Mouse (Mus musculus): ENCODE measurements at regions not wholly inside any gene's neighbourhood (a gene's known extent, or its start where the extent isn't known, plus 50 kb on each side); places are given as distances from the start of the nearest gene placed in this dataset.

DNA sequence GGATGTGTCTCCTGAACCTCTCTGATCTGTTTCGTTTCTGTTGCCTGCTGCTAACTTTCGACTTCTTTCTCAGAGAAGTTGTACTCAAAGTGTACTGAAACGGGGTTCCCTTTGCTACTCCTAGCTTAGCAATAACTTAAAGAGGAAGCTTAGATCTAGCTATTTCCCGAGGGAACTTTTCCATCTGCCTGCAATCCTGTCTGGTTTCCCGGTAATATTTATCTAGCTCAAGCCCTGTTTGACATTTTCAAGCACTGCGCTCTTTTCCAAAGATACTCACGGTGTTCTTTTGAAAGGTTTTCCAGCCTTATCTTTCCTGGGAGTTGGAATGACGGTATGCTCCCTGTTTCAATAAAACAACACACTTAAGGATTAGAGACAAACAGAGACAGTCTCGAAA is 122.1 kb downstream of the Alg10b start:
- TF ChIP-seq EP300 (IDR thresholded peaks at IDR 0.05; ENCODE audit: insufficient read depth, low read depth, low read length) (no peak), CTCF (IDR thresholded peaks at IDR 0.05; ENCODE audit: low read depth, low read length) (no peak)

Measured in ES-Bruce4 (cell line).